Mouse (Mus musculus) cerebellum, postnatal 10 days (tissue): ENCODE measurements around the gene Olfr824.
"Not testable (repeated sequence)": the region's sequence is repeated elsewhere in the genome, so short reads cannot be mapped to it uniquely, and the experiment has no call there.

Experiments
- DNase-seq, 2 experiments: peaks; one replicate each; pipeline ENCODE4 v3.0.0; 2021; ENCODE audit warnings: mixed read lengths in 2 of 2

The Olfr824 gene

GRCm38 (mm10) chr10:130129900-130130299 lies at the start of gene Olfr824:
Gene Olfr824 (minus strand): TSS chr10:130130000.
- not testable (repeated sequence) for DNase-seq

- no peak for DNase-seq
These were observed 36.9 kb upstream of the Olfr824 start, which contains the start of gene Olfr825 for GRCm38 (mm10) chr10:130166666-130167065. Gene Olfr825 (minus strand): TSS chr10:130166766.

GRCm38 (mm10) chr10:130165196-130165595 lies 35.4 kb upstream of the Olfr824 start:
- DNase-seq, result no peak

- DNase-seq, result no peak
These were observed 14.3 kb upstream of the Olfr824 start for GRCm38 (mm10) chr10:130144121-130144520.

GRCm38 (mm10) chr10:130142481-130142880 lies 12.7 kb upstream of the Olfr824 start:
- not testable (repeated sequence) for DNase-seq

GRCm38 (mm10) chr10:130134811-130135210 lies 5.0 kb upstream of the Olfr824 start:
- DNase-seq, result no peak

GRCm38 (mm10) chr10:130116045-130116444 lies 13.8 kb downstream of the Olfr824 start:
- not testable (repeated sequence) for DNase-seq

- DNase-seq, result not testable (repeated sequence)
These were observed 14.5 kb downstream of the Olfr824 start, which contains the start of gene Olfr823 for GRCm38 (mm10) chr10:130115283-130115682. Gene Olfr823 (minus strand): TSS chr10:130115383.

- peak; percentile 7 to 11 for DNase-seq
These were observed 33.7 kb downstream of the Olfr824 start for GRCm38 (mm10) chr10:130096104-130096503.

- DNase-seq, result peak; percentile 78 to 81
These were observed 36.9 kb downstream of the Olfr824 start for GRCm38 (mm10) chr10:130092838-130093440.
